In the genomic region with DNA sequence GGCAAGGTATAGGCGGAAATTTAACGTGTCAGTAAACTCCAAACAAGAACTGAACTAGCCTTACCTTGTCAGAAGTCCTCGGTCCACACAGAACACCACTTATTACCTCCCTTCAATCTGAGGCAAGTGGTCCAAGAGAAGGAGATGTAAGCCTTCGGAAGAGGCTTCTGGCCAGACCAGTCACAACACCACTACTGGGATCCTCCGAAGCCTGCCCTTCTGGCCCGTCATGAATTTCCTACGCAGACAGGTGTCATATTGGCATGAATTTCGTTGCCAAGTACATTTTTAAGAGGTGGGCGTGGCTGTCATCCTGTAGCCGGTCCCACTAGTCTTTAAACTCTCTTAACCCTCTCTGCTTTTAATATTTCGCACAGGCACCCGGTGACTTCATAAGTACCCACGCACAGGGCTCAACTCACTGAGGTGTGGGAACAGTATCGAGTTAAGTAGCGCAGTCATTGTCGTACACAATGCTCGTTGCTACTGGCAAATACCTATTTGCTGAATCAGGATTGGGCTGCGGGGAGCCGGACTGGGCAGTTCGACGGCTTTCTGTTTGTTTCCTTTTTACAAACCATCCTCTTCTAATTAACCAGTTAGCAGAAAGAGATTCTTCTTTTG, we compare ENCODE assay signal across 14 mouse cellular contexts.
DNase-seq lines count a peak whose midpoint lies in the region; ATAC-seq and TF ChIP-seq lines count a peak whose summit lies in the region.
"Had no signal": no experiment of that assay in that cellular context is flagged by ENCODE, and none has a peak within 500 bp of the region (broad histone marks: within the 10 kb centered on the region; RNA-seq: fewer than 3 reads in every experiment).

No protein-coding gene starts in this region.

- no peak for TF ChIP-seq EP300 in heart, postnatal 0 days (IDR thresholded peaks at IDR 0.05; ENCODE audit: low read depth)
- TF ChIP-seq EP300 in heart, adult 2 months (IDR thresholded peaks at IDR 0.05; ENCODE audit: insufficient read depth, low read depth, low read length), result no peak

- no peaks in the 10 kb centered on the region for H3K79me2 ChIP-seq in heart, adult 2 months (replicated peaks; ENCODE audit: control insufficient read depth, insufficient read depth, low read length)

- H3K27ac ChIP-seq in heart, postnatal 0 days (ENCODE audit: low read depth), result no peak overlapping the region
- no peak overlapping the region for H3K27ac ChIP-seq in heart, adult 2 months
- 0 out of 2 replicates have a peak overlapping the region, but pooled peaks have one; percentile 44 for H3K27ac ChIP-seq in embryonic facial prominence, embryonic 15.5 days (replicated peaks)
- H3K27ac ChIP-seq in intestine, postnatal 0 days (ENCODE audit: low read depth, low read length), result no peak overlapping the region
- H3K27ac ChIP-seq: left cerebral cortex, adult 2 months; liver, embryonic 14.5 days had no signal

- TF ChIP-seq CTCF in heart, postnatal 0 days (IDR thresholded peaks at IDR 0.05; ENCODE audit: low read depth), result no peak
- no peak for TF ChIP-seq CTCF in heart, adult 2 months (IDR thresholded peaks at IDR 0.05)
- TF ChIP-seq CTCF in intestine, postnatal 0 days (IDR thresholded peaks at IDR 0.05; ENCODE audit: low read depth), result no peak

- no peak overlapping the region for H3K4me3 ChIP-seq in heart, postnatal 0 days (ENCODE audit: low read depth, low read length)
- H3K4me3 ChIP-seq in heart, adult 2 months, result no peak overlapping the region
- peak overlapping the region; percentile 10; the same call in 1 of the 2 replicates for H3K4me3 ChIP-seq in embryonic facial prominence, embryonic 15.5 days (replicated peaks)
- peak overlapping the region; percentile 5; the same call in 1 of the 2 replicates for H3K4me3 ChIP-seq in intestine, postnatal 0 days (ENCODE audit: low read depth, low read length)
- H3K4me3 ChIP-seq: left cerebral cortex, adult 2 months had no signal

- no peak for ATAC-seq in heart, postnatal 0 days (ENCODE audit: insufficient read depth, low read depth)
- ATAC-seq in embryonic facial prominence, embryonic 15.5 days (ENCODE audit: insufficient number of reproducible peaks, low FRiP score, low TSS enrichment, low read depth), result peak; percentile 47; the same call in 1 of the 2 replicates
- ATAC-seq in intestine, postnatal 0 days, result no peak
- ATAC-seq: midbrain, embryonic 16.5 days had no signal

- no peak for TF ChIP-seq POLR2A in heart, adult 2 months (IDR thresholded peaks at IDR 0.05; ENCODE audit: insufficient read depth, low read depth, low read length)

- no peaks in the 10 kb centered on the region for H3K9me3 ChIP-seq in heart, postnatal 0 days (replicated peaks; ENCODE audit: control insufficient read depth, low read length)
- no peaks in the 10 kb centered on the region for H3K9me3 ChIP-seq in embryonic facial prominence, embryonic 15.5 days (replicated peaks)
- no peaks in the 10 kb centered on the region for H3K9me3 ChIP-seq in intestine, postnatal 0 days (ENCODE audit: control insufficient read depth)

- intact Hi-C loops in heart, adult 2 months (cut with DNase I), result no loop called here

- H3K4me1 ChIP-seq in heart, postnatal 0 days (ENCODE audit: control insufficient read depth, insufficient read depth), result no peaks in the 10 kb centered on the region
- peaks cover 2% of the 10 kb centered on the region; the same call in 1 of the 2 replicates for H3K4me1 ChIP-seq in heart, adult 2 months (ENCODE audit: control insufficient read depth, insufficient read depth, low read length)
- peaks cover 23% of the 10 kb centered on the region for H3K4me1 ChIP-seq in embryonic facial prominence, embryonic 15.5 days
- no peaks in the 10 kb centered on the region for H3K4me1 ChIP-seq in intestine, postnatal 0 days (replicated peaks; ENCODE audit: control insufficient read depth, insufficient read depth, low read length)

- no peak for DNase-seq in heart, postnatal 0 days (ENCODE audit: low spot score)
- no peak for DNase-seq in heart, adult 2 months
- DNase-seq in lung, postnatal 4 days, result peak; percentile 24 to 39
- no peak for DNase-seq in MN1 (ENCODE audit: low spot score)
- DNase-seq in cerebellum, postnatal 10 days, result no peak
- no peak for DNase-seq in gastrocnemius, postnatal 10 days
- DNase-seq: adrenal gland, postnatal 36 days; cerebellum, adult 11-12 months; heart, postnatal 10 days had no signal

- peak overlapping the region; percentile 40 for H3K4me2 ChIP-seq in heart, postnatal 0 days (ENCODE audit: low read depth, low read length)
- H3K4me2 ChIP-seq in embryonic facial prominence, embryonic 15.5 days (replicated peaks), result peak overlapping the region; percentile 35; the same call in 1 of the 2 replicates
- peak overlapping the region; percentile 38 for H3K4me2 ChIP-seq in intestine, postnatal 0 days (replicated peaks; ENCODE audit: low read depth)

- 62% methylated on average over 21 of the region's 21 CpGs for whole genome bisulfite sequencing in heart, postnatal 0 days
- WGBS in heart, adult 2 months, result 73% methylated on average over 21 of the region's 21 CpGs
- WGBS in embryonic facial prominence, embryonic 15.5 days, result 46% methylated on average over 21 of the region's 21 CpGs
- 53% methylated on average over 21 of the region's 21 CpGs for WGBS in intestine, postnatal 0 days

- no peak overlapping the region for H3K9ac ChIP-seq in heart, postnatal 0 days (replicated peaks; ENCODE audit: low read depth, low read length)
- H3K9ac ChIP-seq in heart, adult 2 months (ENCODE audit: low read depth, low read length), result no peak overlapping the region
- no peak overlapping the region for H3K9ac ChIP-seq in embryonic facial prominence, embryonic 15.5 days
- H3K9ac ChIP-seq in intestine, postnatal 0 days (ENCODE audit: low read depth, low read length), result no peak overlapping the region
- H3K9ac ChIP-seq: liver, embryonic 14.5 days had no signal

- no peaks in the 10 kb centered on the region for H3K36me3 ChIP-seq in heart, postnatal 0 days (replicated peaks; ENCODE audit: control insufficient read depth, insufficient read depth, low read length)
- H3K36me3 ChIP-seq in heart, adult 2 months (ENCODE audit: control insufficient read depth, insufficient read depth, low read length), result no peaks in the 10 kb centered on the region
- no peaks in the 10 kb centered on the region for H3K36me3 ChIP-seq in embryonic facial prominence, embryonic 15.5 days
- H3K36me3 ChIP-seq in intestine, postnatal 0 days (ENCODE audit: control insufficient read depth, insufficient read depth), result no peaks in the 10 kb centered on the region

- H3K27me3 ChIP-seq in heart, postnatal 0 days (ENCODE audit: control insufficient read depth, insufficient read depth, low read length), result no peaks in the 10 kb centered on the region
- no peaks in the 10 kb centered on the region for H3K27me3 ChIP-seq in heart, adult 2 months (ENCODE audit: control insufficient read depth, insufficient read depth, low read length)
- H3K27me3 ChIP-seq in embryonic facial prominence, embryonic 15.5 days, result no peaks in the 10 kb centered on the region
- H3K27me3 ChIP-seq in intestine, postnatal 0 days (replicated peaks; ENCODE audit: control insufficient read depth, insufficient read depth, low read length), result no peaks in the 10 kb centered on the region

Comparison
In these comparisons a context has a peak if more than half of its experiments do, and no peak if none do; other contexts are left out.
1. DNase-seq: peak in lung, postnatal 4 days (2 of 2); none in heart, postnatal 0 days (single experiment), heart, adult 2 months (0 of 2), MN1 (single experiment), cerebellum, postnatal 10 days (0 of 2) and gastrocnemius, postnatal 10 days (single experiment).
2. H3K4me3 ChIP-seq: peak in embryonic facial prominence, embryonic 15.5 days (single experiment) and intestine, postnatal 0 days (single experiment); none in heart, postnatal 0 days (single experiment) and heart, adult 2 months (single experiment).
3. Peak in every context shown above with its lines, with median percentiles within 50 percentile points of each other: H3K4me2 ChIP-seq.